Mouse (Mus musculus) B cell, adult 62 days (primary cell): ENCODE data around the gene Aldob. TPM values are rescaled to one million over a fixed set of nuclear protein-coding genes. Genes with fewer than 3 reads are reported as not detected.

ENCODE experiments used
- total RNA-seq: library from RNA; stranded (reverse); gene quantifications from 4 replicates; pipeline ENCODE4 v1.2.4, GENCODE M21; 2023

The Aldob gene
- total RNA-seq = not detected in 4 replicates

DNA sequence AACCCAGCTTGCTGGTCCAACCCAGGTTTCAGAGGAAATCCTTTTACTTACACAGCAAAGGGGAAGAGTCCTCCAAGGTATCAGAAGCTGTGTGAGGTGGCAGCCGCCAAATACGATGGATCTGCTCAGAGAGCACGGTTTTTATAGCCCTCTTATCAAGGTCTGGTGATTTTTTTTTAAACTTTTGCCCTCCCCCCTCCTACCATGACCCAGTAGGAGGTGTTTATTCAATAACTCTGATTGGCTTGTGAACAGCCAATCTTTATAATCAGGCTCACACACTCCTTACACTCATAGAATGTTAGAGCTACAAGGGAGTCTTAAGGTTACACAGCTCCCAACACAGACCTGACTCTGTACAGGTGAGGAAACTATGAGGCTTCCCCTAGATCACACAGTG lies at the start of gene Aldob:
Gene Aldob (minus strand): TSS at position 164 of the 400 bp plus-strand sequence.

DNA sequence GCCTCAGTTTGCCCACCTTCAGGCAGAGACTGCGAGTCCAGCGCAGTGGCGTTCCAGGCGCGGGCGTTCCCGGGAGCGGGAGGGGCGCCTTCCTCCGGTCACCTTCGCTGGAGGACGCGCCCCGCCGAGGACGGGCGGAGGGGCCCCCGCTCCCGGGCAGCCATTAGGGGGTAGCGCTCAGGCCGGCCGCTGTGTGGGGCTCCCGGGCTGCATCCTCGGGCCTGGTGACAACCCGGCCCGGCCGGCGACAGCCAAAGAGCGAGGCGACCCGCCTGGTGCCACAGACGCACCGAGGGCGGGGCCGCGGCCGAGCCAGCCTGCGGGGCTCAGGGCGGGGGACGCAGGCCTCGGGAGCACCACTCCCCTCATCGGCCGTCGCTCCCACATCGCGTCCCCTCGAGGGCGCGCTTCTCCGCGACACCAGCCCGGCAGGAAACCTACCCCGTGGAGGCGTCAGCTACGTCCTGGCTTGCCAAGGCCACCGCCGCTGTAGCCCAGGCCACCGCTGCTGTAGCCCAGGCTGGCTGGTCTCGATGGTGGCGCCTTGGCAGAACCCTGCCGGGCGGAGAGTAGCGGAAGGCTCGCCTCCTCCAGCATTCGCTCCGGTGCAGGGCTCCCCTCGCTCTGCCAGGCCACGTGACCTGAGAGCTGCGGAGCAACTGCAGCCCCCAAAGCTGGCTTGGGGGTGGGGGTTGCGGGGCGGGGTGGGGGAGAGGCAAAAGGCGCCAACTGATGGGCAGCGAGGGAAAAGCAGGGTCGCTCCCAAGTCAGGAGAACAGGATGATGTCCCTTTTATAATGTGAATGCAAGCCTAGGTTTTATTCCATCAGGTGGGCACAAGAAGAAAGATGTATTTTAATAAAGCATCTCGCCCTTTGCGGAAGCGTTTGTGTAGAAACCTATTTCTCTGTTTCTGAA lies 48.1 kb upstream of the Aldob start, which contains the start of gene Tmem246:
Gene Tmem246 (minus strand): TSS at position 694 of the 918 bp plus-strand sequence.

DNA sequence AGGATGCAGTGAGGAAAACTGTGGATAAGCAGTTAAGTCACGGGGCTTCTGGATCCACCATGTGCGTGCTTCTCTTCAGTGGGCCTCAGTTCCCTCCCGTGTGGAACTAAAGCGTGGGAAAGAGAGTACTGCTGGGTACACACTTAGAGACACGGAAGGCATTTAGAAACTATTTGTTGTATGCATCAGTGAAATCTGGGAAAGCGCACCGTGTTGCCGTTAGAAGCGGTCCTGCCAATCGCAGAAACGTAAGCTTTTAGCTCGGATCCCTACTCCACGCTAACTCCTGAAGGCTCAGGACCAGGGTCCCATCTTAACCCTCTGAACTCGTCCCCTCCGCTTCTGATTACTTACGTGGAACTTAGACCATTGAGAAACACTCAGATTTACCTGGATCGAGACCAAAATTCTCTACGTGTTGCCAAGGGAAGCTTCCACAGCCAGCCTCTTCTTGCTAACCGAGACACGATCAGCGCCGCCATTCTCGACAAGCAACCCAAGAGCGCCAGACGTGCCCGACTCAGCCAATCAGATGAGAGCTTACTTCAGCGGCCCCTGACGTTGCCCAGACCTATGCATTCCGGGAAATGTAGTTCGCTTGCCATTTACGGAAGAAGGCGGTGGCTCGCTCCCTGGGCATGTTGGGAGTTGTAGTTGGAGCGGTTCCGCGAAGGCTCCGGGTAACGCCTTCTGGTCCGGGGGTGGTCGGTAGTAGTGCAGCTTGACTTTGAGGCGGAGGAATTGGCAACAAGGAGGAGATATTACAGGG lies 28.6 kb downstream of the Aldob start, which contains the start of the genes Mrpl50 and Zfp189:
Gene Mrpl50 (minus strand): TSS at position 522 of the 769 bp plus-strand sequence.
Gene Zfp189 (plus strand): TSS at position 605 of the 769 bp plus-strand sequence.

DNA sequence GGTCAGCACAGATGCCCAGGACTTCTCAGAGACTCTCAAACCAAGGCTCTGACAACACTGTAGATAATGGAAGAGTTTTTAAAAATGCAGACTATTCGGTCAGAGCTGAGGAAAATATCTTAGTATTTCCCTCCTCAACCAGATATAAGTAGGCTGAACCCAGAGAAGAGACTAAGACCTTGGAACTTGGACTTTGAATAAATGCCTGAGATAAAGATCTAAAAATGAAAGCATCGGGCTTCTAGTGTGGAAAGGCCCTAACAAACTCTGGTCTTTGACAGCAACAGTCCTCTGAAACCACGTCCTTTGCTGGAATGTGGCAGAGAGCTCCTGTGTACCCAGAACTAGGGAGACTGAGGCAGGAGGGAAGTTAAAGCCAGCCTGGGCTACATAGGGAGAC lies 43.0 kb downstream of the Aldob start, which contains the start of gene Baat:
Gene Baat (minus strand): TSS at position 172 of the 400 bp plus-strand sequence.

Other genes with a start within 250 kb of the Aldob start
- not detected in 4 replicates for gene Acnat2, start 141.4 kb downstream of the Aldob start, total RNA-seq
- not detected in 4 replicates for gene Acnat1, start 75.6 kb downstream of the Aldob start, total RNA-seq
- not detected in 4 replicates for gene Baat, start 43.0 kb downstream of the Aldob start, total RNA-seq
- 10.0 to 12.4 TPM (median 10.4 TPM) in 4 replicates for gene Mrpl50, start 28.5 kb downstream of the Aldob start, total RNA-seq
- 3.0 to 4.8 TPM (median 4.2 TPM) in 4 replicates for gene Zfp189, start 28.4 kb downstream of the Aldob start, total RNA-seq
- gene Tmem246, start 48.3 kb upstream of the Aldob start, total RNA-seq = not detected in 4 replicates
- gene Rnf20, start 82.5 kb upstream of the Aldob start, total RNA-seq = 129 to 159 TPM (median 144 TPM) in 4 replicates
- not detected in 4 replicates for gene Ppp3r2, start 132.5 kb upstream of the Aldob start, total RNA-seq